Mouse (Mus musculus): ENCODE results near the gene Trp53bp1.

The Trp53bp1 gene

GRCm38 (mm10) chr2:121244099-121244498, 27.1 kb downstream of the Trp53bp1 start:
- no peak for DNase-seq

DNA sequence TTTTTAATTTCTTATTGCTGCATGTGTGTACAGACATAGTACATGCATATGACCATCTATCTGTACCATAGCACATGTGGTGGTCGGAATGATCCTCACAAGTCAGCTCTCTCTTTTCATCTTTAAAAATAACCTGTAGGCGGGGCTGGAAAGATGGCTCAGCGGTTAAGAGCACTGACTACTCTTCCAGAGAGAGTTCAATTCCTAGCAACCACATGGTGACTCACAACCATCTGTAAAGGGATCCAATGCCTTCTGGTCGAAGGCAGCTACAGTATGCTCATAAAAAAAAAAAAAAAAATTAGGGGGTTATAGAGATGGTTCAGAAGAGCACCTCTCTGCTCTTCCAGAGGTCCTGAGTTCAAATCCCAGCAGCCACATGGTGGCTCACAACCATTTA, 31.8 kb downstream of the Trp53bp1 start:
- no peak for DNase-seq

DNA sequence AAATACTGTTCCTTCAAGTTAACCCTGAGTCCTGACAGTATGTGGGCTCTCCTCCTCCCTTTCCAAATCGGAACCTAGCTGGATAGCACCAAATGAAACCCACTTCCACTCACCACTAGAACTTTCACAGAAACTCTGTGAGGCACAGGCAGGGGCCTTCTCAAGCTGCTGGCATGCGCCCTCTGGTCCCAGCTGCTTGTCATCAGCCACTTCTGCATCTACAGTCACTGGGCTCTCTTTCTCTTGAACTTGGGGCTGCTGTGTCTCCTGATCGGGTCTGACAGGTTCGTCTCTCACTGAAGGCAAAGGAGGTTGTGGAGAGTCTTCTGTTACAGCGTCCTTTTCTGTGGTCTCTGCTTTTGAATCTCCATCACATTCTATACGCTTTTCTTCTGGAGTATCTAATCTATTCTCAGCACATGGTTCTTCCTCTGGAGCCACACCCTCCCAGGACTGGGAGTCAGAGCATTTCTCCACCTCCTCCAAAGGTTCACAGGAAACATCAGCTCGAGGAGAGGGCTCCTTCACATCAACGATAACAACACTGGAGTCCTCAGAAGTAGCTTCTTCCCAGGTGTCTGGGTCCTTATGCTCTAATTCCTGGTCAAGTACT, 35.6 kb downstream of the Trp53bp1 start:
- no peak for DNase-seq

GRCm38 (mm10) chr2:121228135-121228534, 43.1 kb downstream of the Trp53bp1 start:
- DNase-seq = no peak

GRCm38 (mm10) chr2:121223010-121223409, 48.2 kb downstream of the Trp53bp1 start:
- peak; percentile 76 to 82 for DNase-seq

- no peak for DNase-seq
Observed at GRCm38 (mm10) chr2:121219994-121220393, 51.2 kb downstream of the Trp53bp1 start.

DNA sequence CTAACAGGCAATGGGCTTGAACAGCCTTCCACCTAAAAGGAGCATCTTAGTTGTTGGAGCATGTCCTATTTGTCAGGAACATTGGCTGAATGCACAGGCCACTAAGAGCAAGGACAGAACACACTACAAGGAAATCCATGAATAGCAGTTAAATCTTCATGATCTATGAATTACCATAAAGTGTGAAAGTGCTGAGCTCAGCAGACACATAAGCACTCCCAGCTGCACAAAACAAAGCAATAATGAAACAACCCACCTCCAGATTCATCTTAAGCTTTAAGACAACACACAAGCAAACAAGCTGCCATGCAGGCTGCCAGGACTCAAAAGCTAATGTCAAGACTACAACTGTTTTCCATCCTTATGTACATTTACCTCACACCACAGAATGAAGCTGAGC, 52.0 kb downstream of the Trp53bp1 start:
- DNase-seq = no peak

- DNase-seq = peak in 1 of 2 experiments; percentile 29
Observed at GRCm38 (mm10) chr2:121214491-121214890, 56.7 kb downstream of the Trp53bp1 start.

DNA sequence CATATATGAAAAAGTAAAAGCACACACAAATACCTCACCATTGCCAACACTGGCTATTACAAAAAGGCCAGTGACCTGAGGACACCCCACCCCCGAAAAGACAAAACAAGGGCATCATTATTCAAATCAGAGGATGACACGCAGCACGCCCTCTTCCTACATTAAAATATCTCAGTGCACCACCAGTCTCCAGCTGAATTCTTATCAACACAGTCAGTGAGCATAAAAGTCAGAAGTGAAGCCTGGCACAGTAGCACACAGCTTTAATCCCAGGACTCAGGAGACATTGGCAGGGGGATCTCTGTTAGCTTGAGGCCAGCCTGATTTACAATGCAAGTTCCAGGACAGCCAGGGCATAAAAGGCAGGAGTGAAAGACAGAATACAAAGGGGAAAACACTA, 64.7 kb downstream of the Trp53bp1 start:
- DNase-seq = no peak

DNA sequence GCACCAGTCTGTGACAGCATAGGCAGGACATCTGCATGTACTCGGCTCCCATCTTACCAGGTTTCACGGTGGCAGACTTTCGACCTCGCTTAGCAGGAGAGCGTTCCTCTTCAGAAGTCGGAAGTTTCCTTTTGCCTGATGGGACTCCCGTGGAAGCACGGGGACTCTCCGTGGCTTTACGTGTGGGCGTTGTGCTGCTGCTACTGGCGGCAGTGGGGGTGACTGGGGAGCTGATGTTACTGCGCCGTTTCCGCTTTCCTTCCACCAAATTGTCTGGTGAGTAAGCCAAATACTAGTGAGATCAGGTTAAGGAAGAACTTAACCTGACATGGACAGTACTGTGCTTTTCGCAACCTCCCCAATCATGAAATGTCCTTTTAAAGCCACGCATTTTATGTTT, 66.9 kb downstream of the Trp53bp1 start:
- DNase-seq = no peak

GRCm38 (mm10) chr2:121195466-121195865, 75.7 kb downstream of the Trp53bp1 start:
- no peak for DNase-seq

DNA sequence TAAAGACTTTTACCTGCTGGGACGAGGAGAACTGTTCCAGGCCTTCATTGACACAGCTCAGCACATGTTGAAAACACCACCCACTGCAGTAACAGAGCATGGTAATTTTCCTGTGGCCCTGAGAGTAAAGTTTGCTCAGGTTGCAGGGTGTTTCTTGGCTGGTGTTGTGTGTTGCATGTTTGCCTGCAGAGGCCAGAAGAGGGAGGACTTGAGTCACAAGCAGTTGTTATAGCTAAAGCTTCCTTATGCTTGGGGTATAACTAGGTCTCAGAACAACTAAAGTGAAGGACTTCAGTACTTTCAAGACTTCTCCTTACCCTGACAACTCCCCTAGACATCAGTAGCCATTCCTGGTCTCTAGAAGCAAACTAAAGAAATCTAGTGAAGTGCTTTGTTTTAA, 82.7 kb downstream of the Trp53bp1 start:
- DNase-seq = no peak

GRCm38 (mm10) chr2:121184142-121184541, 87.1 kb downstream of the Trp53bp1 start:
- DNase-seq = no peak

GRCm38 (mm10) chr2:121183431-121183830, 87.8 kb downstream of the Trp53bp1 start:
- DNase-seq = peak; percentile 86 to 87

DNA sequence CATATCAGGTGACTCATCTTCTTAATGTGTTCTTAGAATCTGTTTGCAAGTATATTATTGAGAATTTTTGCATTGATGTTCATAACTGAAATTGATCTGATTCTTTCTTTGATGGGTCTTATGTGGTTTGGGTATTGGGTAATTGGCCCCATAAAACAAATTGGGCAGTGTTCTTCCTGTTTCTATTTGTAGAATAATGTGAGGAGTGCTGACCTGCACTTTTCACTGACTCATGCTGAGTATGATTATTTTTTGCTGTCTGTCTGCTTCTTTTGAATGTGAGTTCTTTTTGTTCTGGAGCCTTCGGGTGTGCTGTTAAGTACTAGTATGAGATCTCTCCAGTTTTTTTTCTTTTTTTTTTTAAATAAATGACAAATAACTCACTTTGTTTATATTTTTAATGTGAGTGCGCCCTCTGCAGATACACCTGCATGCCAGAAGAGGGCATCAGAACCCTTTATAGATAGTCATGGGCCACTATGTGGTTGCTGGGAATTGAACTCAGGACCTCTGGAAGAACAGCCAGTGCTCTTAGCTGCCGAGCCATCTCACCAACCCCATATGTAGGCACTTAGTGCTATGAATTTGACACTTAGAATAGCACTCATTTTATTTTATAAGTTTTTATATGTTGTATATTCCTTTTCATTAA, 92.3 kb downstream of the Trp53bp1 start:
- DNase-seq = no peak

- DNase-seq = peak; percentile 88 to 93
Observed at GRCm38 (mm10) chr2:121170980-121171742, 100.0 kb downstream of the Trp53bp1 start, which contains the start of gene Zscan29. TSS of gene Zscan29 (minus strand) at chr2:121171125.

- DNase-seq = no peak
Observed at GRCm38 (mm10) chr2:121170481-121170971, 100.7 kb downstream of the Trp53bp1 start, which contains the start of gene Tubgcp4. TSS of gene Tubgcp4 (plus strand) at chr2:121170654.

GRCm38 (mm10) chr2:121169902-121170301, 101.3 kb downstream of the Trp53bp1 start:
- peak; percentile 41 to 46 for DNase-seq

- no peak for DNase-seq
Observed at GRCm38 (mm10) chr2:121169173-121169572, 102.0 kb downstream of the Trp53bp1 start.

- no peak for DNase-seq
Observed at GRCm38 (mm10) chr2:121153100-121153499, 118.1 kb downstream of the Trp53bp1 start.

DNA sequence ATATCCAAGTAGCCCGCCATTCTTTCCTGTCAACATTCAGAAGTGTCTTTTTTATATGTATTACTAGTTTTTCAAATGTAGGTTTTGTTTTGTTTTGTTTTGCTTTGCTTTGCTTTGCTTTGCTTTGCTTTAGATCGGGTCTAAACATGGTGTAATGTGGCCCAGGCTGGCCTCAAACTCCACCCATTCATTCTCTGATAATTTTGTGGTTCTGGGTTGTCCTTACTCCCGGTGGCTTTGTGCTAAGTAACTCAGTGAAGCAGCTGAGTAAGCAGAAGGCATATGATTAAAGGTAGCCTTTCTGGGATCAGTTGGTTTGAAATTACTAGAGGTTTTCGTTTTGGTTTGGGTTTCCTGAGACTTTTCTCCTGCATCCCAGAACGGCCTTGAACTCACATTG, 121.5 kb downstream of the Trp53bp1 start:
- no peak for DNase-seq
